Mouse (Mus musculus): Measurements from ENCODE around the gene Lcn2. TPM values are rescaled to one million over a fixed set of nuclear protein-coding genes. Genes with fewer than 3 reads are reported as not detected.
"Not testable (repeated sequence)": the region's sequence is repeated elsewhere in the genome, so short reads cannot be mapped to it uniquely, and the experiment has no call there.

Lcn2 gene
- total and polyA plus RNA-seq, 2 experiments from 2014 or later = 1.1 to 2.0 TPM

- peaks cover 5% of the 10 kb centered on the region for H3K4me1 ChIP-seq (ENCODE audit: control insufficient read depth, insufficient read depth)
- H3K27ac ChIP-seq (ENCODE audit: low read depth) = no peak overlapping the region; the same call in 1 of the 2 replicates
- H3K4me2 ChIP-seq (ENCODE audit: low read depth, low read length) = peak overlapping the region; percentile 69; the same call in 1 of the 2 replicates
- ATAC-seq (ENCODE audit: insufficient read depth, low read depth) = no peak
- no peaks in the 10 kb centered on the region for H3K27me3 ChIP-seq (ENCODE audit: control insufficient read depth, insufficient read depth, low read length)
- WGBS = 88% methylated on average over 8 of the region's 8 CpGs
- peak overlapping the region; percentile 72; the same call in 1 of the 2 replicates for H3K9ac ChIP-seq (replicated peaks; ENCODE audit: low read depth, low read length)
- no peak overlapping the region for H3K4me3 ChIP-seq (ENCODE audit: low read depth, low read length)
- DNase-seq (ENCODE audit: low spot score) = no peak
- H3K9me3 ChIP-seq (replicated peaks; ENCODE audit: control insufficient read depth, low read length) = no peaks in the 10 kb centered on the region
- TF ChIP-seq EP300 (IDR thresholded peaks at IDR 0.05; ENCODE audit: low read depth) = no peak
- TF ChIP-seq CTCF (IDR thresholded peaks at IDR 0.05; ENCODE audit: low read depth) = no peak
- H3K36me3 ChIP-seq (replicated peaks; ENCODE audit: control insufficient read depth, insufficient read depth, low read length) = peaks cover 37% of the 10 kb centered on the region
Observed at GRCm38 (mm10) chr2:32364121-32364520, 23.9 kb downstream of the Lcn2 start.

- peak overlapping the region; percentile 69 for H3K4me2 ChIP-seq (ENCODE audit: low read depth, low read length)
- H3K4me1 ChIP-seq (ENCODE audit: control insufficient read depth, insufficient read depth) = peaks cover 5% of the 10 kb centered on the region
- DNase-seq (ENCODE audit: low spot score) (peak; percentile 40), ATAC-seq (ENCODE audit: insufficient read depth, low read depth) (peak; percentile 27)
- H3K9me3 ChIP-seq (replicated peaks; ENCODE audit: control insufficient read depth, low read length) = no peaks in the 10 kb centered on the region
- H3K36me3 ChIP-seq (replicated peaks; ENCODE audit: control insufficient read depth, insufficient read depth, low read length) = peaks cover 37% of the 10 kb centered on the region
- WGBS = 7% methylated on average over 19 of the region's 19 CpGs
- peak overlapping the region; percentile 84 for H3K27ac ChIP-seq (ENCODE audit: low read depth)
- no peak for TF ChIP-seq CTCF (IDR thresholded peaks at IDR 0.05; ENCODE audit: low read depth)
- no peak for TF ChIP-seq EP300 (IDR thresholded peaks at IDR 0.05; ENCODE audit: low read depth)
- H3K4me3 ChIP-seq (ENCODE audit: low read depth, low read length) = peak overlapping the region; percentile 61
- H3K9ac ChIP-seq (replicated peaks; ENCODE audit: low read depth, low read length) = peak overlapping the region; percentile 72
- no peaks in the 10 kb centered on the region for H3K27me3 ChIP-seq (ENCODE audit: control insufficient read depth, insufficient read depth, low read length)
Observed at GRCm38 (mm10) chr2:32363376-32364106, 24.5 kb downstream of the Lcn2 start.

GRCm38 (mm10) chr2:32362817-32363340, 25.2 kb downstream of the Lcn2 start:
- H3K27me3 ChIP-seq (ENCODE audit: control insufficient read depth, insufficient read depth, low read length) = no peaks in the 10 kb centered on the region
- H3K36me3 ChIP-seq (replicated peaks; ENCODE audit: control insufficient read depth, insufficient read depth, low read length) = peaks cover 31% of the 10 kb centered on the region
- no peaks in the 10 kb centered on the region for H3K9me3 ChIP-seq (replicated peaks; ENCODE audit: control insufficient read depth, low read length)
- DNase-seq (ENCODE audit: low spot score) (peak; percentile 84), ATAC-seq (ENCODE audit: insufficient read depth, low read depth) (peak; percentile 85)
- peaks cover 5% of the 10 kb centered on the region for H3K4me1 ChIP-seq (ENCODE audit: control insufficient read depth, insufficient read depth)
- H3K9ac ChIP-seq (replicated peaks; ENCODE audit: low read depth, low read length) = peak overlapping the region; percentile 72
- WGBS = under 1% methylated on average over 52 of the region's 53 CpGs
- peak overlapping the region; percentile 69 for H3K4me2 ChIP-seq (ENCODE audit: low read depth, low read length)
- peak overlapping the region; percentile 61 for H3K4me3 ChIP-seq (ENCODE audit: low read depth, low read length)
- 0 out of 2 replicates have a peak, but pooled peaks have one; percentile 47 for TF ChIP-seq EP300 (IDR thresholded peaks at IDR 0.05; ENCODE audit: low read depth)
- peak; percentile 77 for TF ChIP-seq CTCF (IDR thresholded peaks at IDR 0.05; ENCODE audit: low read depth)
- H3K27ac ChIP-seq (ENCODE audit: low read depth) = peak overlapping the region; percentile 84

GRCm38 (mm10) chr2:32362274-32362673, 25.8 kb downstream of the Lcn2 start:
- H3K4me3 ChIP-seq (ENCODE audit: low read depth, low read length) = peak overlapping the region; percentile 61
- not testable (repeated sequence) for H3K27me3 ChIP-seq (ENCODE audit: control insufficient read depth, insufficient read depth, low read length); H3K4me1 ChIP-seq (ENCODE audit: control insufficient read depth, insufficient read depth); ATAC-seq (ENCODE audit: insufficient read depth, low read depth); H3K9me3 ChIP-seq (replicated peaks; ENCODE audit: control insufficient read depth, low read length); DNase-seq (ENCODE audit: low spot score)
- 34% methylated on average over 5 of the region's 5 CpGs for WGBS
- H3K9ac ChIP-seq (replicated peaks; ENCODE audit: low read depth, low read length) = peak overlapping the region; percentile 72
- H3K27ac ChIP-seq (ENCODE audit: low read depth) = peak overlapping the region; percentile 84
- peaks cover 25% of the 10 kb centered on the region for H3K36me3 ChIP-seq (replicated peaks; ENCODE audit: control insufficient read depth, insufficient read depth, low read length)
- H3K4me2 ChIP-seq (ENCODE audit: low read depth, low read length) = peak overlapping the region; percentile 69

GRCm38 (mm10) chr2:32361437-32361836, 26.6 kb downstream of the Lcn2 start:
- Histone ChIP-seq H3K27me3 (ENCODE audit: control insufficient read depth, insufficient read depth, low read length) (no peaks in the 10 kb centered on the region), H3K4me1 (ENCODE audit: control insufficient read depth, insufficient read depth) (peaks cover 5% of the 10 kb centered on the region), H3K9me3 (replicated peaks; ENCODE audit: control insufficient read depth, low read length) (no peaks in the 10 kb centered on the region), H3K9ac (replicated peaks; ENCODE audit: low read depth, low read length) (no peak overlapping the region), H3K27ac (ENCODE audit: low read depth) (no peak overlapping the region), H3K4me2 (ENCODE audit: low read depth, low read length) (peak overlapping the region; percentile 69), H3K36me3 (replicated peaks; ENCODE audit: control insufficient read depth, insufficient read depth, low read length) (peaks cover 19% of the 10 kb centered on the region), H3K4me3 (ENCODE audit: low read depth, low read length) (peak overlapping the region; percentile 36)
- 2% methylated on average over 24 of the region's 24 CpGs for WGBS
- peak; percentile 56 for DNase-seq (ENCODE audit: low spot score)
- ATAC-seq (ENCODE audit: insufficient read depth, low read depth) = peak; percentile 34
- peak; percentile 51 for TF ChIP-seq CTCF (IDR thresholded peaks at IDR 0.05; ENCODE audit: low read depth)
- no peak for TF ChIP-seq EP300 (IDR thresholded peaks at IDR 0.05; ENCODE audit: low read depth)
